Mouse (Mus musculus) gastrocnemius, postnatal 14 days (tissue): ENCODE measurements around the gene Adam23. TPM values are rescaled to one million over a fixed set of nuclear protein-coding genes. Genes with fewer than 3 reads are reported as not detected.

ENCODE experiments used
- DNase-seq: peaks from one replicate; pipeline ENCODE4 v3.0.0; 2021; ENCODE audit warnings: mixed read lengths
- intact Hi-C: fragments of 180-260 bp; cut with DNase I; formaldehyde crosslinking; loops from one replicate; pipeline ENCODE4 v1.15.1; 2025; ENCODE audit warnings: low total_unique reads
- long read RNA-seq, 2 experiments: library from polyadenylated mRNA; stranded (forward); transcript quantifications; one replicate each; pipeline ENCODE4 v2.0.0; 2021
- total RNA-seq, 2 experiments: library from RNA; stranded (reverse); gene quantifications; 2 replicates each; pipeline ENCODE4 v1.2.3; 2021

Adam23 gene
- total RNA-seq = 1 to 10 TPM; 3.7 to 5.5 TPM
- long read RNA-seq, experiment 1, full-length matches to known transcripts = 5 of 7 reads
- long read RNA-seq, experiment 1, partial matches to known transcripts = 1 of 7 reads
- long read RNA-seq, experiment 1, other reads (novel, unspliced or antisense) = 1 of 7 reads
- long read RNA-seq, experiment 2, full-length matches to known transcripts = 2 of 2 reads
- long read RNA-seq, experiment 2, partial matches to known transcripts = 0 of 2 reads
- long read RNA-seq, experiment 2, other reads (novel, unspliced or antisense) = 0 of 2 reads

GRCm38 (mm10) chr1:63445656-63446046 is at the start of gene Adam23:
Gene Adam23, plus strand, starts transcription at chr1:63445891.
- intact Hi-C loops = no loop called here
- peak; percentile 36 for DNase-seq

DNA sequence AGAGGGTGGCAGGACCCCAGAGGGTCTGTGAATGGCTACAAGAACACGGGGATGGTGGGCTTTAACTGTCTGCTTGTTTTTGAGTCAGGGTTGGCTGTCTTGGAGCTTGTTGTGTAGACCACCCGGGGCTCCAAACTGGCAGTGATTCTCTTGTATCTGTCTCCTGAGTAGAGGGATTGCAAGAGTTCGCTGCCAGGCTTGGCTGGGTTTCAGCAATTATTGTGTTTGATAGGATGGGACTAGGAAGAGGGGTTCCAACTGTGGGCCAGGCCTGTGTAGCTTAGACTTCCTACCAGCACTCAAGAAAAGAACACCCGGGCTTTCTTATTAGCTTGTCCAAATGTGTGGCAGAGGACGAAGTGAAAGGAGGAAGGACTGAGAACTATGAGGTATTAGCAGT is 44.6 kb upstream of the Adam23 start:
- intact Hi-C loops = no loop called here
- no peak for DNase-seq

- peak; percentile 22 for DNase-seq
Measured at GRCm38 (mm10) chr1:63403601-63404000, 42.1 kb upstream of the Adam23 start.

DNA sequence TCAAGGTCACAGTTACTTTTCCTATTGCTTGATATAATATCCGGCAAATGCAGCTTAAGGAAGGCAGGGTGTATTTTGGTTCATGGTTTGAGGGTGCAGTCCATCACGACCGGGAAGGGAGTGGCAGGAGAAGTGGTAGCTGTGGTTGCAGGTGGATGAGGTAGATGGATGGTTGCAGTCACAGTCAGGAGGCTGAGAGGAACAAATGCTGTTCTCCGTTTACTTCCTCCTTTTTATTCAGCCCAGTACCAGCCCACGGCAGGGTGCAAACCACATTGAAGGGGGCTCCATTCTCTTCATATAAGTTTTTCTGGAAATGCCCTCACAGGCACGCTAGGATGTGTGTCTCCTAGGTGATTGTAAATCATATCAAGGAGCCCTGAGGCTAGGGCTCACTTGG is 37.3 kb upstream of the Adam23 start:
- intact Hi-C loops = no loop called here
- DNase-seq = no peak

More at GRCm38 (mm10) chr1:63403601-63404000, 42.1 kb upstream of the Adam23 start:
- intact Hi-C loops = no loop called here

DNA sequence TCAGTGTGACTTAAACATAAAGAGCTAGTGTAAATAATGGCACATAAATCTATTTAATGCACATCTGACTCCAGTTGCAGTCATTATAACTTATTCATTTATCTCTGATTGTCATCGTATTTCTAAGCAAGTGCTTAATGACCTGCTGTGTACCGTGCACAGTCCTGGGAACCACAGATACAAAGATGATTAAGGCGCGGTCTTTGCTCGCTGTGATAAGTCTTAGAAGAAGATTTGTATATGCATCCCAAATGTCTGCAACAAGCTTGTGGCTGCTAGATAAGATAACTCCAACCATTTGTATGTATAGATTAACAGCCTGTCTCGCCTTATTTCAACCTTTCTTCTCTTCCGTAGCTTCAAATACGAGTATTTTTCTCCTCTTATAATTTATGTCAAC is 27.2 kb upstream of the Adam23 start:
- DNase-seq = no peak
- intact Hi-C loops = no loop called here

DNA sequence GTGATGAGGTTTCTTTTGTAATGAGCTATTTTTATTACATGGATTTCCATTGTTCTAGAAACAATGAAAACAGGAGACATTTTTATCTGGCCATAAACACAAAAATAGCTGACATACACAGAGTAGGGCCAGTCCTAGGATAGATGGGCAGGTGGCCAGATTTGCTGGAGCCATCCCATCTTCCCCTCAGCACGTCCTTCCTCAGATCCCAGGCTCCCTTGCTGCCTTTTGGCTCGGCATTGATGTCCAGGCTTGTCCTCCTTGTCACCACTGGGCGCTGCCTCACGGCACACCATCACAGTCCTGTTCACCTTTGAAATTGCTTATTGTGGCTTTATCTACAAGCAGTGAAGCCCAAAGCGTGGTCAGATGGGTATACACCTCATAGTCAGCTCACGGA is 15.0 kb upstream of the Adam23 start:
- no peak for DNase-seq
- intact Hi-C loops = no loop called here

- no peak for DNase-seq
- intact Hi-C loops = no loop called here
Measured at GRCm38 (mm10) chr1:63431166-63431565, 14.5 kb upstream of the Adam23 start.

- no peak for DNase-seq
- intact Hi-C loops = no loop called here
Measured at GRCm38 (mm10) chr1:63431842-63432241, 13.8 kb upstream of the Adam23 start.

DNA sequence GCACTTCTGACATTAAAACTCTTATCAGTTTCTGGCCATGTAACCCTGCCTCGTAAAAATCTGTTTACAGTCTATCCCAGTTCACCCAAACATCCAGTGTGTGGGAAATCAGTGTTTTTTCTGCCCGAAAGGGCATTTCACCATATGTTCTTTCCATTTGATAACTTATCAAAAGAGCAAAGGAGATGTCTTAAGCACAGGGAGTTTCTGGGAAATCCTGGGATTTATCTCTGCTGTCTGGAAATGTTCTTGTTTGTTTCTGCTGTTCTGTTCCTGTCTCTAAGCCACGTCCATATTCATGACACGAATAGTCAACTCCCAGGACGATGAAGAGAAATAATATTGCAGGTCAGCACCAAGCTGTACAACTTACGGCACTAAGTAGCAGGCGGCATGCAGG is 11.6 kb upstream of the Adam23 start:
- intact Hi-C loops = no loop called here
- DNase-seq = no peak

DNA sequence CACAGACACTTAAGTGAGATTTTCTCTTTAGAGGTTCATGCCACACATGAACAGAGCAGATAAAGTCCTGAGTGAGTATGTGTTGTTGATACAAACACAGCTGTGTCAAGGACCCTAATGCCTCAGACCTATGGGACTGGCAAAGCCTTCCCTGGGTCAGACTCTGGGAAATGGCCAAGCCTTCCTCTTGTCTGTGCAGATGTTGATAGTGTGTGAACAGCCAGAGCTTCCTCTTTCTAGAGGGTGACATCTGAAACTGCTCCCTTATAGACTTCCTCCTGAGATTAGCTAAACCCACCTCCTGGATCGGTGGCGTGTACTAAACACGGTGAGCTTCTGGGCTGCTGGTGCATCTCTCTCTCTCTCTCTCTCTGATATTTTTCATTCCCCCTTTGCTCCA is 8.2 kb upstream of the Adam23 start:
- no peak for DNase-seq
- intact Hi-C loops = no loop called here

DNA sequence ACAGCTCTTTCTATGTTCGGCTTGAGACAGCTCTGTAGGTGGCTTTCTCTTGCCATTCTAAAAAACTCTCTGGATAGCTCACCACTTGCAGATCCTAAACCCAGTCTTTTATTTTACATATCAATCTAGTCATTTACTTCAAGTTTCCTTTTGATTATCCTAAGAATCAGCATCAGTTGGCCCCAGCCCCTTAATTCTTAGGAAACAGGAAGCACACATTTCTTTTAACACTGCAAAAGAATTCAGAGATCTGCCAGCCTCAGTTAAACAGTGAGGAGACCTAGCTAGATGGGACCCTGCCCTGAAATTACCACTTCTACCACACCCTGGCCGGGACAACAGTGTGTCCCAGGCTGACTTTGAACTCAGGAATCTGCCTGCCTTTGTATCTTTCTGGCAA is 3.5 kb upstream of the Adam23 start:
- intact Hi-C loops = no loop called here

DNA sequence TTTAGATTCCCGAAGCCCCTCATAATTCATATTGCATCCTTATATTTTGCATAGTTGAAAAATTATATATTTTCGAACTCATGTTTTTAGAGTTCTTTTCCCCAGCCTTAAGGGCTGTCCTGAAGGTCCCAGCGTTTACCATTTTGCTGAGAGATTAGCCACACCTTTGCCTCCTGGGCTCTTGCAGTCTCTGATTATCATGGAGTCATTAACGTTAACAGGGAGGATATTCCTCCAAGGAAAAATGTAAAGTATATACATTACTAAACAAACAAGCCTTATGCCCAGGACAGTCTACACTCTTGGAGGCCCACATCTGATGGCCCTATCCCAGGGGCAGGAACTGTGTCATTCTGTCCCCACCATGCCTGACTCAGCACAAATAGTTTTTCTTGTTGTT is 3.1 kb upstream of the Adam23 start:
- no peak for DNase-seq
- intact Hi-C loops = no loop called here

More for the DNA sequence above, 3.5 kb upstream of the Adam23 start:
- no peak for DNase-seq

DNA sequence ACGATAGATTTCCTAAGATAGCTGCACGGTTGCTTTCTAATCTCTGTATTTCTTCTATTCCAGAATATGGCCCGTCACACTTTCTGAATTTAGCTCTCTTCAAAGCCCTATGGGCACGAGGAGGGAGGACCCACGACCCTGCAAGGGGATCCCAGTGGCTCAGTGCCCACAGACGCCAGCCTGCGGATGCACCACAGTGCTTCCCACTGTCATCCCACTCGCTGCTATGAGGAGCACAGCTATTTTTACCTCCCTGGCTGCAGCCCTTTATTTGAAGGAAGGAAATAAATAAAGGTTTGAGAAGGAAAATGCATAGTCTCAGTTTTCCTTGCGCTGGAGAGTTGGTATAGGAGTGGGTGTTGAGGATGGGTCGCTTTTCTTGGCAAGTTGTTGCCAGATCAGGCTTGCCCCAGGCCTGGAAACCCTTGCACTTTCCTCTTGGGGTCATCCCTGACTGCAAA is 512 bp upstream of the Adam23 start:
- no peak for DNase-seq
- intact Hi-C loops = no loop called here

DNA sequence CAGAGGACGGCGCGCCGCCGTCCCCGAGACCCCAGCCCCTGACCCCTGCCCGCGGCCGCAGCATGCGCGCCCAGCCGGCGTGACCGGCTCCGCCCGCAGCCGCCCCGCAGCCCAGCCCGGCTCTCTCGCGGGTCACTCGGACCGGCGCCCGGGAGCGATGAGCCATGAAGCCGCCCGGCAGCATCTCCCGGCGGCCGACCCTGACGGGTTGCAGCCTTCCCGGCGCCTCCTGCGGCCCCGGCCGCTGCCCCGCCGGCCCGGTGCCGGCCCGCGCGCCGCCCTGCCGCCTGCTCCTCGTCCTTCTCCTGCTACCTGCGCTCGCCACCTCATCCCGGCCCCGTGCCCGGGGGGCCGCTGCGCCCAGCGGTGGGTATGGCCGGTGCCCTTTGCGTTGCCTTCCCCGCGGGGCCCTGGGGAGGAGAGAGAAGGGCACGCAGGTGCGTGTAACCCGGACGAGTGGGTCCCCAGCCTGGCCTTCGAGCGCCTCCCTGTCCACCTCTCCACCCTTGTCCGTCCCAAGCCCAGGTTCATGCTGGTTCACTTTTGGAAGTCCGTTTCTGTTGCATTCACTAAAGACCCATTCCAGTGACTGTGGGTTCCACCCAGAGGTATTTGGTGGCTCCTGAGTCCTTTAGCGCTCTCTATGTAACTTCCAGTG is 485 bp downstream of the Adam23 start:
- intact Hi-C loops = no loop called here

DNA sequence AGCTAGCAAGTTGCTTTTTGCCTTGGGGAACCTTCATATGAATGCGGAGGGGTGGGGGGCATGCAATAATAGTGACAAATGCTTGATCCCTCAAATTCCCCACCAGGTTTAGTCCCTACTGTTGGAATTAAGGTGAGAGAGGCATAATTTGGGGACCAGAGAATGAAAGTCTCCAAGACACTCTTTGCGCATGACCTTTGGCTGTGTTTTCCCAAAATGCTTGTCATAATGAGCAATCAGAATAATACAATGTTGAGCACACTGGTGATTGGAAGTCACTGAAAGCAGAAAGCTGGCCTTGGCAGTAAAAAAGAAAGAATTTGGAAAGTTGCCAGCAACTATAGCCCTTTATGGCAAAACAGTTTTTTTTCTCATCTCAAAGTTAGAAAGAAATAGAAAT is 1.0 kb downstream of the Adam23 start:
- intact Hi-C loops = no loop called here
- no peak for DNase-seq

More for the DNA sequence above, 485 bp downstream of the Adam23 start:
- DNase-seq = peak; percentile 10

GRCm38 (mm10) chr1:63450091-63450490 is 4.4 kb downstream of the Adam23 start:
- no peak for DNase-seq
- intact Hi-C loops = no loop called here

- intact Hi-C loops = no loop called here
- DNase-seq = no peak
Measured at GRCm38 (mm10) chr1:63453332-63453887, 7.7 kb downstream of the Adam23 start.

DNA sequence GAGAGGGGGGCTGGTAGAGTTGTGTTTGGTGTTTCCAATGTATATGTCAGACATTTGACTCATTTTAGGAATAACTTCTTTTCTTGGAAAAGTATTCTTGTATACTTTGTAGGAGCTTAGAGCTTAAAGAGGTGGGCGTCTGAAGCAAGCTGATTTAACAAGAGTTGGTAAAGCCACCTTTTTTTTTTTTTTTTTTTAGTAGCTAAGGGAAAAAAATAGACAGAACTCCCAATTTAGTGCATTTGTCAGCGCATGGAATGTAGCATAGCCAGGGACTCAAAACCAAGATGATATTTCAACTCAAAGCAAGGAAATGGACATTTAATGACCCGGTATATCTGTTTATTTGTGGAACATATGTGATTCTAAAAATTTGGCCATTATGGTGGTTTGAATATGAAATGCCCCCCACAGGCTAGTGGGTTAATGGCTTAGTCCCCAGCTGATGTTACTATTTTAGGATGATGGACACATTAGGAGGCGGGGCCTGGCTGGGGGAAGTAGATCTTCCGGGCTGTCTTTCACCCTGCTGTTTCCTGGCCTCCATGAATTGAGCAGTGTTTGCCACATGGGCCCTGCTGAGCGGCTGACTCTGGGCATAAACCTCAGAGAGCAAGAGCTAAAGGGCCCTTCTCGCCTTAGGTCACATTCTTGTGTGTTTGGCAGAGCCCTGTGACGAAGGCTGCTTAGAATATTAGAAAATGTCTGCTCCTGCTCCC is 12.3 kb downstream of the Adam23 start:
- no peak for DNase-seq
- intact Hi-C loops = no loop called here

- DNase-seq = no peak
- intact Hi-C loops = no loop called here
Measured at GRCm38 (mm10) chr1:63459151-63459550, 13.5 kb downstream of the Adam23 start.

- DNase-seq = no peak
- intact Hi-C loops = no loop called here
Measured at GRCm38 (mm10) chr1:63459926-63460325, 14.2 kb downstream of the Adam23 start.
